Mouse (Mus musculus) neural tube, embryonic 11.5 days (tissue): ENCODE measurements around the gene Hs1bp3. TPM values are rescaled to one million over a fixed set of nuclear protein-coding genes. Genes with fewer than 3 reads are reported as not detected.

Experiments used
- ATAC-seq: fragments of 200-750 bp; cut with Nextera tagmentation; 2 replicates; pipeline ENCODE4 v1.8.0; 2017; ENCODE audit warnings: moderate number of reproducible peaks, mild to moderate bottlenecking, moderate TSS enrichment, moderate library complexity; ENCODE audit not compliant: insufficient read depth, low FRiP score, low TSS enrichment
- DNase-seq: peaks from one replicate; pipeline ENCODE4 v3.0.0-alpha.2; 2015; ENCODE audit warnings: low spot score
- H3K27ac ChIP-seq: fragments of 300-500 bp; sonication (generic); 2 replicates; pipeline ENCODE4 v1.5.1; 2014; ENCODE audit warnings: low read depth, mild to moderate bottlenecking, low read length
- H3K27me3 ChIP-seq: fragments of 300-500 bp; sonication (generic); 2 replicates; pipeline ENCODE4 v1.6.1; 2014; ENCODE audit warnings: mild to moderate bottlenecking, low read length, mixed read lengths; ENCODE audit not compliant: control insufficient read depth, insufficient read depth
- H3K36me3 ChIP-seq: fragments of 300-500 bp; sonication (generic); 2 replicates; pipeline ENCODE4 v1.6.1; 2014; ENCODE audit warnings: mild to moderate bottlenecking, low read length, moderate library complexity, mixed read lengths; ENCODE audit not compliant: control insufficient read depth, insufficient read depth
- H3K4me1 ChIP-seq: fragments of 300-500 bp; sonication (generic); 2 replicates; pipeline ENCODE4 v1.6.1; 2014; ENCODE audit warnings: low read length, mixed read lengths; ENCODE audit not compliant: control insufficient read depth, insufficient read depth
- H3K4me2 ChIP-seq: fragments of 300-500 bp; sonication (generic); 2 replicates; pipeline ENCODE4 v1.6.1; 2014; ENCODE audit warnings: low read depth, mild to moderate bottlenecking, moderate library complexity
- H3K4me3 ChIP-seq: fragments of 300-500 bp; sonication (generic); 2 replicates; pipeline ENCODE4 v1.5.1; 2014; ENCODE audit warnings: low read depth, low read length
- H3K9ac ChIP-seq: fragments of 300-500 bp; sonication (generic); 2 replicates; pipeline ENCODE4 v1.6.1; 2014; ENCODE audit warnings: mild to moderate bottlenecking, low read length
- H3K9me3 ChIP-seq: fragments of 300-500 bp; sonication (generic); 2 replicates; pipeline ENCODE4 v1.6.1; 2016; ENCODE audit warnings: low read length; ENCODE audit not compliant: control insufficient read depth
- WGBS: fragments of 180-500 bp; shearing (Covaris S2); extraction: QIAGEN DNeasy Blood & Tissue Kit; methylation state at CpG from one replicate; pipeline ENCODE4 v1.1.7; 2014; 5-methylcytosine and 5-hydroxymethylcytosine counted together
- polyA plus RNA-seq: library from polyadenylated mRNA; unstranded; fragments of >200 nt; fragmentation: Nextera tagmentation; extraction: Ambion mirVana; gene quantifications from 2 replicates; pipeline ENCODE4 v1.2.1, GENCODE M21; 2014

Hs1bp3 gene
- polyA plus RNA-seq = 8.6 and 11.2 TPM in 2 replicates

DNA sequence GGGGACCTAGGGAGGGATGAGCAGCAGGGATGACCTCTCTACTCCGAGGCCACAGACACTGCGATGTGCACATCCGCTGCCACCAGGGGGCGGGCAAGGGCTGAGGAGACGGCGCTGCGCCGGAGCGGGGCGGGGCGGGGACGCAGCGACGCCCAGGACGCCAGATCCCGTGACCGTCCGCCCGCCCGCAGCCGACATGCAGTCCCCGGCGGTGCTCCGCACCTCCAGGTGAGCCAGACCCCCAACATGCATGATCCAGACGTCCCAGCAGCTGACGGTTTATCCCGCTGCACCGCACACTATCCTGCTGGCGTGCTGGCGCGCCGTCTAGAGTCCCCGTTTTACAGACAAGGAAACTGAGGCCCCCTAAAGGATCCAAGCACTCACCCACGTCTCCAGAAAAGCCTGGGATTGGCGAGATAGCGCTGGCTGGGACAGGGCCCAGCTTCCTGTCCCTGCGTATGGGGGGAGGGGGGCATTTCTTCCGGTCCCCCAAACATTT is at the start of gene Hs1bp3:
Hs1bp3 (plus strand) TSS at position 163 of the 502 bp plus-strand sequence.
- Histone ChIP-seq H3K36me3 (no peaks in the 10 kb centered on the region; the same call in 1 of the 2 replicates), H3K4me3 (peak within 1 kb of the TSS; percentile 62), H3K9ac (peak within 1 kb of the TSS; percentile 63), H3K4me1 (no peaks in the 10 kb centered on the region; the same call in 1 of the 2 replicates), H3K27me3 (0 out of 2 replicates have a peak, but pooled peaks cover 7% of the 10 kb centered on the region), H3K27ac (no peak within 1 kb of the TSS), H3K9me3 (no peaks in the 10 kb centered on the region), H3K4me2 (peak within 1 kb of the TSS; percentile 75)
- DNase-seq (peak; percentile 95), ATAC-seq (peak; percentile 88)
- WGBS = 0% methylated on average over 30 of the region's 38 CpGs

DNA sequence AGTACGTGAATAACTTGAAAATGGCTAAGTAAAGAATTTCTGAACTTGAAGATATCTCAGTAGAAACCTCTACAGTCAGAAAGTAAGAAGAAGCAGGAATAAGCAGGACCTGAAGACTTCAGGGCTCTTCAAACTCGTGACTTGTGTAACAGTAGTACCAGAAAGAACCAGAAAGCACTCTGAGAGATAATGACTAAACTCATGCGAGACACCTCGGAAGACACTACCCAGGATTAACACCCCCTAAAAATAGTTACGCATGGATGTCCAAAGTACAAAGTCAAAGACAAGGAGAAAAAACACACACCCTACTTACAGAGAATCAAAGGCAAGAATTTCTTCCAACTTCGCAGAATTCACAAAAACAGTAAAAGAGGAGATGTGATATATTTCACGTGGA is 46.9 kb upstream of the Hs1bp3 start:
- Histone ChIP-seq H3K27me3 (no peaks in the 10 kb centered on the region), H3K4me1 (no peaks in the 10 kb centered on the region), H3K4me2 (no peak overlapping the region), H3K27ac (no peak overlapping the region), H3K9ac (no peak overlapping the region), H3K9me3 (no peaks in the 10 kb centered on the region), H3K4me3 (no peak overlapping the region), H3K36me3 (no peaks in the 10 kb centered on the region)
- ATAC-seq (no peak), DNase-seq (no peak)
- WGBS = 95% methylated on average over 7 of the region's 7 CpGs

DNA sequence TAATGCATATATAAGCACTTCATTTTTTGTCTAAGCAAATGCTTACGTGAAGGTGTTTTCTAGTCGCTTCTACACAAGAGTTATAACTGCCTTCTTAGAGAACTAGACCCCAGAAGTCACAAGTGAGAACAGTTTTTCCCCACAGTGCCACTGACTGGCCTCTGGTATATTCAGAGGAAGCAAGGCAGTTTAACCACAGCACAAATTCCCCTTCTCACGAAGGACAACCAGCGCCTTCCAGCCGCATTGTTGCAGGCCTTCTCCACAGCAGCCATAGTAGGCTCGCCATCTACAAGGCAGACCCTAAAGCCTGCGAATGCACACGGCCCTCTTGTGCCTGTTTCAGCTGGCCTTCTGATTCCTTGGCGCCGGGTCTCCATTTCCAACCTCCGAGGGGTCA is 43.6 kb upstream of the Hs1bp3 start:
- Histone ChIP-seq H3K9ac (no peak overlapping the region), H3K4me1 (no peaks in the 10 kb centered on the region), H3K27ac (no peak overlapping the region), H3K4me3 (no peak overlapping the region), H3K27me3 (no peaks in the 10 kb centered on the region), H3K9me3 (no peaks in the 10 kb centered on the region), H3K36me3 (no peaks in the 10 kb centered on the region), H3K4me2 (no peak overlapping the region)
- ATAC-seq (no peak), DNase-seq (no peak)
- WGBS = 95% methylated on average over 11 of the region's 11 CpGs

DNA sequence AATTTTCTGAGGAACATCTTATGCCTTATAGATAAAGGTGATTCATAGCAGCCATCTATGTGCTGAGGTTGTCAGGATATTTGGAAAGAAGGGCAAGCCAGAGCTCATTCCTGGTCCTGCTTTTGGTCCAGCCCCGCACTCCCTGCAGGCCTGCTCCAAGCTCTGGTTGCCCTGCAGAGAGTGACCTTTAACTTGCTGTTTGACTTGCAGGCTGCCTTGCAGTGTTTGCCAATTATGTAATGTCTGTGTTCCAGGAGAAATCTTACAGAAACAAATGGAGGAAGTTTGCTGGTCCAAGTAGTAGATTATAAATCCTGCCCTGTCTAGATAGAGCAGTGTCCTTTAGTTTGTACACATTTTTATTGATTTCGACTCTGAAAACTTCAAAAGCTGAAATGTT is 41.8 kb upstream of the Hs1bp3 start:
- ATAC-seq = no peak
- no peaks in the 10 kb centered on the region for H3K4me1 ChIP-seq
- no peak overlapping the region for H3K4me3 ChIP-seq
- no peak overlapping the region for H3K4me2 ChIP-seq
- H3K9ac ChIP-seq = no peak overlapping the region
- H3K36me3 ChIP-seq = no peaks in the 10 kb centered on the region
- H3K9me3 ChIP-seq = no peaks in the 10 kb centered on the region
- no peak for DNase-seq
- H3K27ac ChIP-seq = no peak overlapping the region
- WGBS = 97% methylated on average over 2 of the region's 2 CpGs
- H3K27me3 ChIP-seq = no peaks in the 10 kb centered on the region

DNA sequence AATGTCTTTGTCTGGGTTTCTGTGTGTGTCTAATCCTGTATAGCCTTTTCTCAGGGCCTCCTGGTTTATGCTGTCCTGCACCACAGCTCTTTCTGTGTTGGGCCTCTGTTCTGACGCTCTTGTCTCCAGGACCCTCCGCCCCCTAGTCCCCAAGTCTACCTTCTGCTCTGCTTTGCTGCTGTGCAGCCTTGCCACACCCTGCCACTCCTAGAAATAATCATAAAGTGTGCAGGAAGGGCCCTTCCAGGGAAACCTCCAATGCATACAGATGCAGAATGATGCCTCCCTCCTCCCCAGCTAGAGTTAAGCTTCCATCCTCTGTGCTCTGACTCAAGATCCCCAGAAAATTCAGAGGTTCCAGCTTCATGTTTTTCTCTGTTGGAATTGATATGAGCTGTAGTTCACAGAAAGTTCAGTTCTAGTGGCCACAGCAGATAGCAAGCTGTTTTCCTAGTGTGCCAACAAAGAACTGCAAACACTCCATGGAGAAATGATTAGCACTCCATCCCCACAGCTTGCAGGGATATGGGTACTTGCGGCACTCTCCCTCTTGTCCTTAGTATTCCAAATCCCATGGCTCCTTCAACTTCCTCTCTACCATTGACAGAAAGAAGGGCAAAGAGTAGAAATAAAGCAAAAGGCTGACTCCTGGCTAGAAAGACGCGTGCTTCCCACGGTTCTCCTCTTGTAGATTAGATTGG is 39.6 kb upstream of the Hs1bp3 start:
- no peaks in the 10 kb centered on the region for H3K9me3 ChIP-seq
- no peaks in the 10 kb centered on the region for H3K27me3 ChIP-seq
- H3K36me3 ChIP-seq = no peaks in the 10 kb centered on the region
- H3K4me2 ChIP-seq = no peak overlapping the region
- H3K27ac ChIP-seq = no peak overlapping the region
- no peaks in the 10 kb centered on the region for H3K4me1 ChIP-seq
- no peak overlapping the region for H3K4me3 ChIP-seq
- DNase-seq = no peak
- ATAC-seq = no peak
- H3K9ac ChIP-seq = no peak overlapping the region
- WGBS = 96% methylated on average over 6 of the region's 6 CpGs

DNA sequence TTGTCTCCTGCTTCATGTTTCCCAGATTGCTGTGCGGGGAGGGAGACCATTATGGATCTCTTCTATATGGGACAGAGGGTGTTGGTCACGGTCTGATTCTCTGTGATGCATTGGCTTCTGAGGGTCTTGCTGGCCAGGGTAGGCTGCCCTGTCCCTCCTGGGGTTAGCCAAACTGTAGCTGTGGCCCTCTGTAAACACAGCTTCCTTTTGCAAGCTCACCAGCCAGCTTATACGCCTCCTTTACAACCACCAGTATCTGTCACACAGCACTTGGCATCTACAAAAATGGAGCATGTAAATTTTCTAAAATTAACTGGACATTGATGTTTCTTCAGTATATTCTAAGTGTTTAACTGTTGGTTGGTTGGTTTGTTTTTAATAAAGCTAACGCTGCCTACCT is 37.8 kb upstream of the Hs1bp3 start:
- Histone ChIP-seq H3K9ac (no peak overlapping the region), H3K9me3 (no peaks in the 10 kb centered on the region), H3K27ac (no peak overlapping the region), H3K36me3 (no peaks in the 10 kb centered on the region), H3K4me2 (no peak overlapping the region), H3K4me3 (no peak overlapping the region), H3K27me3 (no peaks in the 10 kb centered on the region), H3K4me1 (no peaks in the 10 kb centered on the region)
- no peak for ATAC-seq
- DNase-seq = no peak
- WGBS = 75% methylated on average over 4 of the region's 4 CpGs

DNA sequence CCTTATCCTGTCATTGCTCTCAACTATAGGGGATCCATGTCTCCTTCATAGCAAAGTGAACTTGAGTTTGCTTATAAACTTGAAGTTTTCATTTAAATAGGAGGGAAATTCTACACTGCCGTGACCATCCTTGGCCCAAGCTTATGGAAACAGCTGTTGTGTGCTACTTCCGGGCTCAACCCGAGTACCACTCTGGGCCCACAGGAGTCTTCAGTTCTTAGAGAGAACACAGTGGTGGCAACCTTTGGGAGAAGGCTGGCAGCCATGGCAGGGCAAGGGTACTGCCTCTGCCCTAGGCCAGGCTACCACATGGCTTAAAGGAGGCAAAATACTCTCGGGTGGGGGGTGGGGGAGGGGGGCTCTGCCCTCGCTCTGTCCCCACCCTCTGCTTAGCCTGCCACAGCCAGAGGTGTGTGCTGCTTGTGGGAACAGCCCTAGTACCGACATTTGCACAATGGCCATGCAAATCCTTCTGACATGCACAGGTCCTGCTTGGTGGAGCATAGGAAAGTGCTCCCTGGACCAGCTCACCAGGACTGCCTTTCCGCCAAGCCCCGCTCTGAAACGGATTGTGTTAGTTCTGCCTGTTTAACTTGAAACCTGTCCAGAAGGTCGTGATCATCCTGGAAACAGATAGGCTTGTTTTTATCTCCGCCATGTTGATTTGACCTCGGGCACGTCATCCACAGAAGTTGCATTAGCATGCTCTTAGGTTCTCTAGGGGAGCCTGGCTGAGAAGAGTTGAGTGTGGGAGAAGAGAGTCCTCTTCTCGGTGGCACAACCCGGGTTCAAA is 31.8 kb upstream of the Hs1bp3 start:
- no peaks in the 10 kb centered on the region for H3K4me1 ChIP-seq
- ATAC-seq (no peak), DNase-seq (no peak)
- no peak overlapping the region for H3K4me2 ChIP-seq
- H3K27ac ChIP-seq = no peak overlapping the region
- H3K27me3 ChIP-seq = no peaks in the 10 kb centered on the region
- no peaks in the 10 kb centered on the region for H3K36me3 ChIP-seq
- no peak overlapping the region for H3K4me3 ChIP-seq
- WGBS = 92% methylated on average over 15 of the region's 15 CpGs
- H3K9me3 ChIP-seq = no peaks in the 10 kb centered on the region
- H3K9ac ChIP-seq = no peak overlapping the region

DNA sequence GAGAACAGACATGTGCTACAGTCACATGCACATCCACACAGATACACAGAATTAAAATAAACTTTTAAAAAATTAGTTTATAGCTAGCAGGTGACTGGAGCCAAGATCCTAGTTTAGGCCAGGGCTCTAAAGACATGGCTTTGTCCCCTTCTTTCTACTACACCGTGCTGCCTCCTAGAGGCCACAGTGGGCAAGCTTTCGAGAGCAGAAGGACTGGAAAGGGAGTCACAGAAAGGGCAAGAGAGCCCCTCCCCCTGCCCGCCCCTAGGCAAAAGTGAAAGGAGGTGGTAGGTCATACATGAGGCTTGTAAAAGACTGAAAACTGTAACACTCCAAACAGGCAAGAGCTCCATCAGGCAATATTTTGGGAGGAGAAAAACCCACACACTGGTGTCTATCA is 25.3 kb upstream of the Hs1bp3 start:
- Histone ChIP-seq H3K4me3 (no peak overlapping the region), H3K4me1 (no peaks in the 10 kb centered on the region), H3K27me3 (no peaks in the 10 kb centered on the region), H3K4me2 (no peak overlapping the region), H3K9ac (no peak overlapping the region), H3K27ac (no peak overlapping the region), H3K36me3 (no peaks in the 10 kb centered on the region), H3K9me3 (no peaks in the 10 kb centered on the region)
- ATAC-seq (no peak), DNase-seq (no peak)
- WGBS = 64% methylated on average over 3 of the region's 3 CpGs
